Mouse (Mus musculus) myocyte (in vitro differentiated cells): ENCODE results near the gene Cpxm2.

Experiments used
- CEBPB ChIP-seq: IDR thresholded peaks from 2 replicates; pipeline ENCODE4 v1.6.1; 2011; ENCODE audit warnings: mild to moderate bottlenecking, moderate library complexity; ENCODE audit not compliant: poor library complexity, insufficient read depth, severe bottlenecking
- MAX ChIP-seq: IDR thresholded peaks from one replicate; pipeline ENCODE4 v1.6.1; 2011; ENCODE audit warnings: low read depth, mild to moderate bottlenecking, control low read depth
- POLR2A ChIP-seq: IDR thresholded peaks from one replicate; pipeline ENCODE4 v1.6.1; 2011; ENCODE audit warnings: low read depth, mild to moderate bottlenecking, control low read depth, moderate library complexity; ENCODE audit not compliant: insufficient read length

DNA sequence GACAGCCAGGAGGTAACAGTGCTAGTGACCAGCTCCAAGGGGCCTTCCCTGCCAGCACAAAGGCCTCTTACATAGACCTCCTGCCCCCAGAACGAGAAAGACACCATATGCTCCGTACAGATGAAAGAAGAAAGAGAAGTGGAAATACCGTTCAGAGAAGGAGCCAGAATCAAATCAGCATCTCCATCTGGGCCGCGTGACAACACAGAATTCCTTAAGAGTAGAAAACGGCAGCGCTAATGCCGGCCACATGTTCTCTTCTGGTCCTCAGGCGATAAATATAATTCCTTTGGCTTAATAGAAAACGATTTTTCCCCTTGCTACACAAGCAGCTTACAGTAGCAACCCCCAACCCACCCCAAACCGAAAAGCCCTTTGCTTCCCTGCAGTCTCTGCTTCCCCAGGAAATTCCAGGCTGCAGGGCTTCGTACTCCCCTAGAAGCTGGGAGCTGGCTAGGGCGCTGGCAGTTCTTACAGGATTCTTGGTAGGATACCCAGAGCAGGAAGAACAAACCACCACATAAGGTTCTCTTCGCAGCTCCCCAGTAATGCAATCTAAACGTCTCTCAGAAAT lies 9.2 kb downstream of the Cpxm2 start:
- TF ChIP-seq POLR2A (no peak), MAX (no peak), CEBPB (no peak)
